ENCODE assay signal across 9 mouse cellular contexts in genomic region chr5:76025996-76026665, GRCm38 (mm10). TPM values are rescaled to one million over a fixed set of nuclear protein-coding genes. Genes with fewer than 3 reads are reported as not detected.
A peak's percentile ranks its signal among the peaks of the same experiment; 100 is the strongest.
DNase-seq lines count a peak whose midpoint lies in the region; ATAC-seq and TF ChIP-seq lines count a peak whose summit lies in the region.
"Had no signal": no experiment of that assay in that cellular context is flagged by ENCODE, and none has a peak within 500 bp of the region (broad histone marks: within the 10 kb centered on the region; RNA-seq: fewer than 3 reads in every experiment).

No protein-coding gene starts in this region.

- peak; percentile 36 for DNase-seq in kidney, postnatal 0 days (ENCODE audit: low spot score)
- DNase-seq in R1 (ENCODE audit: low read depth, low spot score): peak; percentile 32
- peak; percentile 49 to 59 for DNase-seq in heart, postnatal 14 days
- DNase-seq in retina, postnatal 1 day: peak; percentile 33

- peak; percentile 63 for TF ChIP-seq CTCF in kidney, postnatal 0 days (IDR thresholded peaks at IDR 0.05; ENCODE audit: low read depth)

- no peak for ATAC-seq in kidney, postnatal 0 days (replicated peaks; ENCODE audit: low FRiP score, low read depth)
- no peak for ATAC-seq in kidney, embryonic 16.5 days (ENCODE audit: low FRiP score, low TSS enrichment)
- ATAC-seq in CD4-positive, CD25-positive, alpha-beta regulatory T cell, adult 4 months: peak; percentile 74
- no peak for ATAC-seq in granulocyte monocyte progenitor cell, adult 5-6 weeks (replicated peaks; ENCODE audit: poor library complexity, severe bottlenecking)

- H3K36me3 ChIP-seq in kidney, postnatal 0 days (ENCODE audit: insufficient read depth, low read length): no peaks in the 10 kb centered on the region
- H3K36me3 ChIP-seq in kidney, embryonic 16.5 days (ENCODE audit: insufficient read depth, low read length): no peaks in the 10 kb centered on the region
- H3K36me3 ChIP-seq: limb, embryonic 15.5 days had no signal

- H3K4me2 ChIP-seq in kidney, postnatal 0 days (ENCODE audit: low read length): no peak overlapping the region
- H3K4me2 ChIP-seq in kidney, embryonic 16.5 days (replicated peaks; ENCODE audit: low read depth, low read length): no peak overlapping the region
- H3K4me2 ChIP-seq: limb, embryonic 15.5 days had no signal

- H3K9ac ChIP-seq in kidney, postnatal 0 days (ENCODE audit: low read depth, low read length): no peak overlapping the region
- H3K9ac ChIP-seq in kidney, embryonic 16.5 days (replicated peaks; ENCODE audit: low read length): no peak overlapping the region
- H3K9ac ChIP-seq: limb, embryonic 15.5 days had no signal

- WGBS in kidney, postnatal 0 days: 56% methylated on average over 4 of the region's 4 CpGs
- 58% methylated on average over 4 of the region's 4 CpGs for WGBS in kidney, embryonic 16.5 days

- intact Hi-C loops in heart, postnatal 14 days (cut with DNase I): loop anchor here (2.0 to 10.0 kb wide), 4 partner anchors 49 to 389 kb away; no protein-coding TSS in a partner anchor

- H3K27me3 ChIP-seq in kidney, postnatal 0 days (ENCODE audit: insufficient read depth, low read length): no peaks in the 10 kb centered on the region
- H3K27me3 ChIP-seq in kidney, embryonic 16.5 days (ENCODE audit: insufficient read depth, low read length): no peaks in the 10 kb centered on the region
- H3K27me3 ChIP-seq: limb, embryonic 15.5 days had no signal

- H3K27ac ChIP-seq in kidney, postnatal 0 days: no peak overlapping the region
- no peak overlapping the region for H3K27ac ChIP-seq in kidney, embryonic 16.5 days (ENCODE audit: low read length)
- H3K27ac ChIP-seq: limb, embryonic 15.5 days had no signal

- no peak overlapping the region for H3K4me3 ChIP-seq in kidney, postnatal 0 days (replicated peaks; ENCODE audit: low read depth, low read length)
- no peak overlapping the region for H3K4me3 ChIP-seq in kidney, embryonic 16.5 days (ENCODE audit: low read length)
- H3K4me3 ChIP-seq: erythroblast, embryonic 14.5 days; limb, embryonic 15.5 days had no signal

- H3K9me3 ChIP-seq in kidney, postnatal 0 days (replicated peaks; ENCODE audit: low read length): no peaks in the 10 kb centered on the region
- H3K9me3 ChIP-seq in kidney, embryonic 16.5 days (ENCODE audit: low read length): no peaks in the 10 kb centered on the region
- H3K9me3 ChIP-seq: limb, embryonic 15.5 days had no signal

- H3K4me1 ChIP-seq in kidney, postnatal 0 days (replicated peaks; ENCODE audit: insufficient read depth, low read length): no peaks in the 10 kb centered on the region
- H3K4me1 ChIP-seq in kidney, embryonic 16.5 days (ENCODE audit: insufficient read depth, low read length): 0 out of 2 replicates have a peak, but pooled peaks cover 9% of the 10 kb centered on the region
- H3K4me1 ChIP-seq: limb, embryonic 15.5 days had no signal

RNA-seq across cellular contexts. Expression of gene Kdr, which starts 47.9 kb away (rescaled TPM):
- 19.6 and 21.9 TPM in 2 replicates for polyA plus RNA-seq in kidney, postnatal 0 days (2015; fragmentation: Nextera tagmentation; extraction: Ambion mirVana)
- 45.2 and 45.4 TPM in 2 replicates for polyA plus RNA-seq in kidney, embryonic 16.5 days (2015; fragmentation: Nextera tagmentation; extraction: Ambion mirVana)
- polyA plus RNA-seq in CD4-positive, CD25-positive, alpha-beta regulatory T cell, adult 4 months (2017; shearing (Covaris generic)): under 1 TPM in 1 of 2 experiments, not detected in 1; 0.05 TPM
- 100 to 1,000 TPM in 1 of 2 experiments, 10 to 100 TPM in 1; 89.7 to 101 TPM for total RNA-seq in heart, postnatal 14 days (2021)
- not detected in 2 replicates for total RNA-seq in granulocyte monocyte progenitor cell, adult 5-6 weeks (2014; fragmentation: Nextera tagmentation)
- total RNA-seq in granulocyte monocyte progenitor cell, adult 5-6 weeks (2017): 0.15 TPM in 1 of 2 replicates, not detected in the other

Comparison
In these comparisons a context has a peak if more than half of its experiments do, and no peak if none do; other contexts are left out.
1. RNA of gene Kdr, which starts 47.9 kb away (polyA plus RNA-seq): 45.2 to 45.4 TPM in kidney, embryonic 16.5 days and 19.6 to 21.9 TPM in kidney, postnatal 0 days; 0.05 TPM in CD4-positive, CD25-positive, alpha-beta regulatory T cell, adult 4 months; every median in the first group is over 10 times any median in the second.
2. Peak in every context shown above with its lines, with median percentiles within 50 percentile points of each other: DNase-seq.